Mouse (Mus musculus) C2C12 (cell line): ENCODE measurements around the gene Atg9b. TPM values are rescaled to one million over a fixed set of nuclear protein-coding genes. Genes with fewer than 3 reads are reported as not detected.
A peak's percentile ranks its signal among the peaks of the same experiment; 100 is the strongest.
"Not testable (repeated sequence)": the region's sequence is repeated elsewhere in the genome, so short reads cannot be mapped to it uniquely, and the experiment has no call there.

Source experiments
- H3K27me3 ChIP-seq: one replicate; pipeline ENCODE4 v1.6.1; 2011; ENCODE audit not compliant: control insufficient read depth, insufficient read depth, insufficient read length
- H3K36me3 ChIP-seq: one replicate; pipeline ENCODE4 v1.6.1; 2011; ENCODE audit not compliant: control insufficient read depth, insufficient read depth
- H3K4me3 ChIP-seq: one replicate; pipeline ENCODE4 v1.5.1; 2011; ENCODE audit warnings: mild to moderate bottlenecking, control low read depth; ENCODE audit not compliant: poor library complexity, insufficient read depth, severe bottlenecking
- H3K79me2 ChIP-seq: one replicate; pipeline ENCODE4 v1.6.1; 2011; ENCODE audit not compliant: control insufficient read depth, insufficient read depth
- H3K79me3 ChIP-seq: one replicate; pipeline ENCODE4 v1.6.1; 2011; ENCODE audit warnings: low read depth, control low read depth
- H3ac ChIP-seq: one replicate; pipeline ENCODE3; 2011; ENCODE audit warnings: low read depth; ENCODE audit not compliant: control insufficient read depth, insufficient read length
- CEBPB ChIP-seq: IDR thresholded peaks from one replicate; pipeline ENCODE4 v1.6.1; 2011; ENCODE audit warnings: low read depth, mild to moderate bottlenecking, control low read depth, moderate library complexity
- CTCF ChIP-seq: IDR thresholded peaks from one replicate; pipeline ENCODE4 v1.5.1; 2011; ENCODE audit not compliant: control insufficient read depth, insufficient read depth, insufficient read length
- FOSL1 ChIP-seq: IDR thresholded peaks from one replicate; pipeline ENCODE4 v1.8.0; 2011; ENCODE audit warnings: mild to moderate bottlenecking, low read length; ENCODE audit not compliant: poor library complexity, insufficient read depth, severe bottlenecking
- MAX ChIP-seq: IDR thresholded peaks from one replicate; pipeline ENCODE4 v1.6.1; 2011; ENCODE audit warnings: mild to moderate bottlenecking, control low read depth
- MYOD1 ChIP-seq: IDR thresholded peaks from one replicate; pipeline ENCODE4 v1.6.1; 2011; ENCODE audit warnings: low read depth; ENCODE audit not compliant: control insufficient read depth, insufficient read length
- MYOG ChIP-seq: IDR thresholded peaks from one replicate; pipeline ENCODE4 v1.6.1; 2011; ENCODE audit not compliant: control insufficient read depth, insufficient read length; ENCODE audit errors: extremely low read depth
- USF1 ChIP-seq: IDR thresholded peaks from one replicate; pipeline ENCODE4 v1.6.1; 2011; ENCODE audit warnings: low read depth, mild to moderate bottlenecking, control low read depth, moderate library complexity
- polyA plus RNA-seq: library from polyadenylated mRNA; unstranded; fragments of >200 nt; fragmentation: generic; extraction: Trizol; gene quantifications from one replicate; pipeline ENCODE4 v1.2.1, GENCODE M21; 2012; ENCODE audit warnings: missing spikeins

The Atg9b gene
- polyA plus RNA-seq, 1 experiment: 0.48 TPM

DNA sequence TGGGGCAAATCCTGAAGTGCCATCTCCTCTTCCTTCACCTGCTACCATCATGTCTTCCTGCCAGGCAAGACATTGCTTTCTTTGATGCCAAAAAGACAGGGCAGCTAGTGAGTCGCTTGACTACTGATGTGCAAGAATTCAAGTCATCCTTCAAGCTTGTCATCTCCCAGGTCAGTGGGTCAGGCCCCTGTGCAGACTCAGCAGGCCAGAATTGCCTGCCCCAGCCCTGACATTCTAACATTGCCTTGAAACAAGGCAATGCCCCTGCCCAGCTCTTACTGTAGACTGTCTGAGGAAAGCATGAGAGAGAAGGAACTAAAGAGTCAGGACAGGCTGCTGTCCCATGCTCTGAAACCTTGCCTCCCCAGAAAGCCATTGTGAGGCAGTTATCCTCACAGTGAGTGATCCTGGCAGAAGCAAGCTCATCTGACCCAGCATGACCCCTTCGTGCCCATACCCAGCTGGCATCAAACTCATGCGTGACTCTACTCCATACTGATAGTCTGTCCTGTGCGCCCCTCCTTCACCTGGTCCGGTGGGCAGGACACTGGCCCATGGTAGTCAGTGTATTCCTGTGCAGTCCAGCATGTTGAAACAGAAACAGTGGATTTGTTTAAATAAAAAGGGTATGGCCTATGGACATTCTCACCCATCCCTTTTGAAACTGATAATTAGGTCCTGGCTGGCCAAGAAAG lies 9.1 kb upstream of the Atg9b start:
- no peak for TF ChIP-seq CEBPB
- no peak for TF ChIP-seq USF1
- TF ChIP-seq FOSL1: no peak
- TF ChIP-seq MAX: no peak
- no peak for TF ChIP-seq CTCF
- TF ChIP-seq MYOD1: no peak
- TF ChIP-seq MYOG: no peak
- Histone ChIP-seq H3K27me3 (no peaks in the 10 kb centered on the region), H3K4me3 (no peak overlapping the region), H3K79me3 (no peaks in the 10 kb centered on the region), H3K36me3 (peaks cover 6% of the 10 kb centered on the region), H3ac (no peak overlapping the region), H3K79me2 (no peaks in the 10 kb centered on the region)

- Histone ChIP-seq H3ac (no peak overlapping the region), H3K79me3 (no peaks in the 10 kb centered on the region), H3K79me2 (no peaks in the 10 kb centered on the region), H3K4me3 (no peak overlapping the region), H3K36me3 (peaks cover 6% of the 10 kb centered on the region), H3K27me3 (no peaks in the 10 kb centered on the region)
- TF ChIP-seq FOSL1 (no peak), CEBPB (no peak), MAX (no peak), CTCF (no peak), MYOD1 (no peak), MYOG (no peak), USF1 (no peak)
These were observed 8.4 kb upstream of the Atg9b start for GRCm38 (mm10) chr5:24400362-24400761.

GRCm38 (mm10) chr5:24399686-24400085 lies 7.7 kb upstream of the Atg9b start:
- no peak overlapping the region for H3ac ChIP-seq
- peaks cover 6% of the 10 kb centered on the region for H3K36me3 ChIP-seq
- no peaks in the 10 kb centered on the region for H3K79me3 ChIP-seq
- no peaks in the 10 kb centered on the region for H3K79me2 ChIP-seq
- H3K27me3 ChIP-seq: no peaks in the 10 kb centered on the region
- no peak for TF ChIP-seq CTCF
- no peak for TF ChIP-seq CEBPB
- no peak for TF ChIP-seq MAX
- no peak for TF ChIP-seq MYOG
- no peak for TF ChIP-seq USF1
- H3K4me3 ChIP-seq: no peak overlapping the region

GRCm38 (mm10) chr5:24396254-24396653 lies 4.3 kb upstream of the Atg9b start:
- not testable (repeated sequence) for H3ac ChIP-seq, H3K79me3 ChIP-seq, H3K36me3 ChIP-seq, H3K4me3 ChIP-seq, H3K27me3 ChIP-seq, H3K79me2 ChIP-seq

- Histone ChIP-seq H3K79me2 (no peaks in the 10 kb centered on the region), H3K79me3 (no peaks in the 10 kb centered on the region), H3K36me3 (no peaks in the 10 kb centered on the region), H3K27me3 (no peaks in the 10 kb centered on the region), H3K4me3 (peak overlapping the region; percentile 38), H3ac (peak overlapping the region; percentile 46)
- TF ChIP-seq MYOG: no peak
- TF ChIP-seq CTCF: peak; percentile 92
- no peak for TF ChIP-seq CEBPB
These were observed 2.4 kb upstream of the Atg9b start for GRCm38 (mm10) chr5:24394165-24394894.

DNA sequence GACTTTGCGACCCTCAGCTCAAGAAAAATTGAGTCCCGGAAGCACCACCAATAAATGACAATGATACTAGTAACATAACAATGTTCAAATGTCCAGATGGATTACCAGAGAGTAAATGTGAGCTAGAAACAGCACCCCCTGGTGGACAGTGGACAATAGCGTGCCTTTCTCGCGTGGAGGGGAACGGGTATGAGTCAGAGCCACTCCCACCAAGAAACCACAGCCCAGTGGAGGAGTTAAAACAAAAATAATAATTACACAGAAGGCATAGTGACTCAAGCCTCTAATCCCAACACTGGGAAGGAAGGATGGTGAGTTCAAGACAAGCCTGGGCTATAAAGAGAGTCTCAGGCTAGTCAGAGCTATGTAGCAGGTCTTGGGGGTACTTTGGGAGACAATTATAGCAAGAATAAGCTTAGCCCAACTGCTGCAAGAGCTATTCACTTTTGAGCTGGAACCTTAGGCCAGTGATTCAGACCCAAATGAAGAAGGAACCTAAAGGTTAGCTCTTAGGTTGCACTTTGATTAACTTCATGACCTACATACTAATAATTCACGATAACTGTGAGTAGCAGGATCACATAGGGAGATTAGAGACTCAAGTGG lies 1.6 kb upstream of the Atg9b start, which contains the start of gene Abcb8:
Gene Abcb8 (plus strand): TSS at position 272 of the 606 bp plus-strand sequence.
- TF ChIP-seq MYOG (no peak), MAX (peak; percentile 77), FOSL1 (peak; percentile 81), CTCF (peak; percentile 72)
- peak within 1 kb of the TSS; percentile 46 for H3ac ChIP-seq
- no peaks in the 10 kb centered on the region for H3K36me3 ChIP-seq
- no peaks in the 10 kb centered on the region for H3K79me3 ChIP-seq
- no peaks in the 10 kb centered on the region for H3K27me3 ChIP-seq
- H3K79me2 ChIP-seq: no peaks in the 10 kb centered on the region
- peak within 1 kb of the TSS; percentile 38 for H3K4me3 ChIP-seq
